Mouse (Mus musculus) myocyte (in vitro differentiated cells): Measurements from ENCODE around the gene Adap1. TPM values are rescaled to one million over a fixed set of nuclear protein-coding genes. Genes with fewer than 3 reads are reported as not detected.

Source experiments
- H3K27me3 ChIP-seq: one replicate; pipeline ENCODE4 v1.6.1; 2011; ENCODE audit not compliant: control insufficient read depth, insufficient read depth, insufficient read length
- H3K36me3 ChIP-seq: one replicate; pipeline ENCODE4 v1.6.1; 2011; ENCODE audit not compliant: control insufficient read depth, insufficient read depth
- H3K4me2 ChIP-seq: one replicate; pipeline ENCODE4 v1.6.1; 2011; ENCODE audit warnings: low read depth, control low read depth
- H3K4me3 ChIP-seq: one replicate; pipeline ENCODE4 v1.5.1; 2011; ENCODE audit warnings: mild to moderate bottlenecking, control low read depth, moderate library complexity
- H3K79me2 ChIP-seq: one replicate; pipeline ENCODE4 v1.6.1; 2011; ENCODE audit not compliant: control insufficient read depth, insufficient read depth
- H3ac ChIP-seq: one replicate; pipeline ENCODE4 v1.6.1; 2011; ENCODE audit not compliant: control insufficient read depth, insufficient read length
- CEBPB ChIP-seq: IDR thresholded peaks from 2 replicates; pipeline ENCODE4 v1.6.1; 2011; ENCODE audit warnings: mild to moderate bottlenecking, moderate library complexity; ENCODE audit not compliant: poor library complexity, insufficient read depth, severe bottlenecking
- E2F4 ChIP-seq: IDR thresholded peaks from one replicate; pipeline ENCODE4 v1.6.1; 2011; ENCODE audit warnings: mild to moderate bottlenecking, control low read depth, moderate library complexity; ENCODE audit not compliant: insufficient read depth
- MAX ChIP-seq: IDR thresholded peaks from one replicate; pipeline ENCODE4 v1.6.1; 2011; ENCODE audit warnings: low read depth, mild to moderate bottlenecking, control low read depth
- MYOD1 ChIP-seq, 3 experiments: IDR thresholded peaks; one replicate each; pipeline ENCODE4 v1.6.1; 2011; ENCODE audit warnings: control low read depth in 2 of 3, low read depth in 2 of 3, mild to moderate bottlenecking in 2 of 3, moderate library complexity in 1 of 3; ENCODE audit not compliant: insufficient read length in 2 of 3, control insufficient read depth in 1 of 3
- MYOG ChIP-seq, 3 experiments: IDR thresholded peaks; one replicate each; pipeline ENCODE4 v1.6.1; 2011; ENCODE audit warnings: control low read depth in 2 of 3, low read depth in 2 of 3, mild to moderate bottlenecking in 2 of 3; ENCODE audit not compliant: insufficient read length in 2 of 3, control insufficient read depth in 1 of 3, insufficient read depth in 1 of 3
- POLR2A ChIP-seq: IDR thresholded peaks from one replicate; pipeline ENCODE4 v1.6.1; 2011; ENCODE audit warnings: low read depth, mild to moderate bottlenecking, control low read depth, moderate library complexity; ENCODE audit not compliant: insufficient read length
- POLR2AphosphoS2 ChIP-seq: IDR thresholded peaks from one replicate; pipeline ENCODE4 v1.6.1; 2011; ENCODE audit warnings: low read depth, control low read depth; ENCODE audit not compliant: insufficient read length
- REST ChIP-seq: IDR thresholded peaks from one replicate; pipeline ENCODE4 v1.6.1; 2011; ENCODE audit warnings: mild to moderate bottlenecking, control low read depth, moderate library complexity; ENCODE audit not compliant: insufficient read depth, insufficient read length
- SRF ChIP-seq: IDR thresholded peaks from one replicate; pipeline ENCODE4 v1.6.1; 2011; ENCODE audit warnings: low read depth; ENCODE audit not compliant: control insufficient read depth, insufficient read length
- TCF12 ChIP-seq: IDR thresholded peaks from one replicate; pipeline ENCODE4 v1.6.1; 2011; ENCODE audit warnings: mild to moderate bottlenecking, control low read depth; ENCODE audit not compliant: poor library complexity, insufficient read depth, severe bottlenecking
- TCF3 ChIP-seq: IDR thresholded peaks from one replicate; pipeline ENCODE4 v1.6.1; 2011; ENCODE audit warnings: low read depth, control low read depth; ENCODE audit not compliant: insufficient read length
- USF1 ChIP-seq: IDR thresholded peaks from one replicate; pipeline ENCODE4 v1.6.1; 2011; ENCODE audit warnings: low read depth, mild to moderate bottlenecking, control low read depth, moderate library complexity
- polyA plus RNA-seq: library from polyadenylated mRNA; unstranded; fragments of >200 nt; fragmentation: generic; extraction: Trizol; gene quantifications from one replicate; pipeline ENCODE4 v1.2.1, GENCODE M21; 2012; ENCODE audit warnings: missing spikeins

Adap1 gene
- polyA plus RNA-seq: 0.04 TPM

DNA sequence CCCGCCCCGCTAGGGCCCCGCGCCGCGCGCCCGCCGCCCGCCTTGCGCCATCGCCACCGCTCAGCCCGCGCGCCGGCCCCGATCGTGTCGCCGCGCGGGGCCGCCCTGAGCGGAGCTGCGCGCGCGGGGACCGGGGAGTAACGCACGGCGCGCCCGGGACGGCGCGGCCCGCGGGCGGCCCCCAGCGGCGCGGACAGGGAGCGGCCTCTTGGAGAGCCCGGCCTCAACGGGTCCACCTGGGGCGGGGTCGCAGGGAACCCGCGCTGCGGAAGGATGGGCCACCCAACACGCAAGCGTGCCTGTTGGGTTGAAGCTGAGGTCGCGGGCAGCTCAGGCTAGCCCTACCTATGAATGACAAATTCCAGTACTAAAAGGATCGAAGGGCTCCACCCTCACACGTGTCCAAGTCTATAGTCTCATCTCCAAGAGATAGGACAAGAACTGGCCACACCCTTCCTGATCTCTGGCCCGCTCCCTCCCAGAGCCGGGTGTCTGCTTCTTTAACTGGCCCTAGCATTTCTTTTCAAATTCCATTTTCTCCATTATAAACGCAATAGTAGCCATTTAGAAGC, at the start of gene Adap1:
Gene Adap1 (minus strand): TSS at position 228 of the 572 bp plus-strand sequence.
- H3K79me2 ChIP-seq: no peaks in the 10 kb centered on the region
- H3K36me3 ChIP-seq: no peaks in the 10 kb centered on the region
- peaks cover 49% of the 10 kb centered on the region for H3K27me3 ChIP-seq
- H3ac ChIP-seq: no peak within 1 kb of the TSS
- H3K4me3 ChIP-seq: no peak within 1 kb of the TSS
- TF ChIP-seq TCF12 (no peak), MAX (no peak)
- no peak within 1 kb of the TSS for H3K4me2 ChIP-seq

DNA sequence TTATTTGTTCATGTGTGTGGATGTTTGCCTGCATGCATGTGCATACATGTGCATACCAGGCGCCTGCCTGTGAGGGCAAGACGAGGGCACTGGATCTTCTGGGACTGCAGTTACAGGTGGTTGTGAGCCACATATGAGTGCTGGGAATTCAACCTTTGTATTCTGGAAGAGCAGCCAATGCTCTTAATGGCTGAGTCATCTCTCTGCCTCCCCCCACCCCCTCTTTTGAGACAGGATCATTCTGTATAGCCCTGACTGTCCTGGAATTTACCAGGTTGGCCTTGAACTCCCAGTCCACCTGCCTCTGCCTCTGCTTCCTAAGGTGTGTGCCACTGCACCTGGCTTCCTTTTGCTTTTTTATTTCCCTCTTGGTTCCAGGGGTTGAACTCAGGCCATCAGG, 49.4 kb upstream of the Adap1 start:
- no peak overlapping the region for H3K4me3 ChIP-seq
- no peaks in the 10 kb centered on the region for H3K79me2 ChIP-seq
- H3ac ChIP-seq: no peak overlapping the region
- H3K4me2 ChIP-seq: no peak overlapping the region
- TF ChIP-seq TCF12: no peak
- TF ChIP-seq E2F4: no peak
- no peak for TF ChIP-seq CEBPB
- no peak for TF ChIP-seq MYOG (IDR thresholded peaks at IDR 0.05; ENCODE audit: control insufficient read depth in 1 of 3, insufficient read depth in 1 of 3, insufficient read length in 2 of 3, low read depth in 2 of 3)
- TF ChIP-seq POLR2AphosphoS2: no peak
- no peak for TF ChIP-seq MYOD1 (IDR thresholded peaks at IDR 0.05; ENCODE audit: control insufficient read depth in 1 of 3, insufficient read length in 2 of 3, low read depth in 2 of 3)
- TF ChIP-seq SRF: no peak
- TF ChIP-seq TCF3: no peak
- no peak for TF ChIP-seq REST
- TF ChIP-seq POLR2A: no peak
- TF ChIP-seq USF1: no peak
- TF ChIP-seq MAX: no peak
- H3K36me3 ChIP-seq: no peaks in the 10 kb centered on the region
- H3K27me3 ChIP-seq: no peaks in the 10 kb centered on the region

DNA sequence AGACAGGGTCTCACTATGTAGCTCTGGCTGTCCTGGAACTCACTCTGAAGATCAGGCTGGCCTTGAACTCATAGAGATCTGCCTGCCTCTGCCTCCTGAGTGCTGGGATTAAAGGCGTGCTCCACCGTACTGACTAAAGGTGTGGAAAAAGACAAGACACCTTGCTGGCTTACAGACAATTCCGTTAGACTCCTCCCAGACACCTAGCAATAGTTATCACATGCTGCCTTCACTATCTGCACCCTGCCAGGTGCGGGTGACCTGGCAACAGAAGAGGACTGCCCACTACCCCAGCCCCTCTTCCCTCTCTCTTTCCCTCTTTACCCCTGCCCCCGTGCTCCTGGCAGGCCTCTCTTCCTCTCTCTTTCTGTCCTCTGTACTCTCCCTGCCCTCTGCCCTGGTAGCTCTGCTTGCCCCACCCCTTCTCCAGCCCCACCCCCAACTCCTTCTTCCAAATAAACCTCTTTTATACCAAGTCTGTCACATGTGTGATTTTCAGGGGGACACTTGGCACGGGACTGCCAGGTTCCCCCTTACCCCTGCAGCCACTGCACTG, 48.5 kb upstream of the Adap1 start:
- Histone ChIP-seq H3K27me3 (no peaks in the 10 kb centered on the region), H3K36me3 (no peaks in the 10 kb centered on the region), H3ac (no peak overlapping the region), H3K4me3 (no peak overlapping the region), H3K79me2 (no peaks in the 10 kb centered on the region), H3K4me2 (no peak overlapping the region)
- no peak for TF ChIP-seq TCF12
- no peak for TF ChIP-seq MYOG (IDR thresholded peaks at IDR 0.05; ENCODE audit: control insufficient read depth in 1 of 3, insufficient read depth in 1 of 3, insufficient read length in 2 of 3, low read depth in 2 of 3)
- TF ChIP-seq MAX: no peak
- no peak for TF ChIP-seq USF1
- no peak for TF ChIP-seq SRF
- no peak for TF ChIP-seq REST

DNA sequence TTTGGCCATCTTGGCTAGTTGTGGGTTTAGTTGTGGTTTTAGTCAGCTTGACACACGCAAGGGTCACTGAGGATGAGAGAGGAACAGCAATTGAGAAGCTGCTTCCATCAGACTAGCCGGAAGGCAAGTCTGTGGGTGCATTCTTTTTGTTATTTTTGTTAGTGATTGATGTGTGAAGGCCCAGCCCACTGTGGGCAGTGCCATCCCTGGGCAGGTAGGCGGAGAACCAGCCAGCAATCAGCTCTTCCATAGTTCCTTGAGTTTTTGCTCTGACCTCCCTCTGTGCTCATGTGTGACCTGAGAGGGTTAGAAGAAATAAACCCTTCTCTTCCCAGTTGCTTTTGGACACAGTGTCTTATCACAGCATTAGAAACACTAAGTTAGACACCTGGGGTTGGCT, 47.7 kb upstream of the Adap1 start:
- Histone ChIP-seq H3K79me2 (no peaks in the 10 kb centered on the region), H3K27me3 (no peaks in the 10 kb centered on the region), H3ac (no peak overlapping the region), H3K4me3 (no peak overlapping the region), H3K4me2 (no peak overlapping the region), H3K36me3 (no peaks in the 10 kb centered on the region)
- TF ChIP-seq MYOD1 (IDR thresholded peaks at IDR 0.05; ENCODE audit: control insufficient read depth in 1 of 3, insufficient read length in 2 of 3, low read depth in 2 of 3) (no peak), POLR2AphosphoS2 (no peak)

DNA sequence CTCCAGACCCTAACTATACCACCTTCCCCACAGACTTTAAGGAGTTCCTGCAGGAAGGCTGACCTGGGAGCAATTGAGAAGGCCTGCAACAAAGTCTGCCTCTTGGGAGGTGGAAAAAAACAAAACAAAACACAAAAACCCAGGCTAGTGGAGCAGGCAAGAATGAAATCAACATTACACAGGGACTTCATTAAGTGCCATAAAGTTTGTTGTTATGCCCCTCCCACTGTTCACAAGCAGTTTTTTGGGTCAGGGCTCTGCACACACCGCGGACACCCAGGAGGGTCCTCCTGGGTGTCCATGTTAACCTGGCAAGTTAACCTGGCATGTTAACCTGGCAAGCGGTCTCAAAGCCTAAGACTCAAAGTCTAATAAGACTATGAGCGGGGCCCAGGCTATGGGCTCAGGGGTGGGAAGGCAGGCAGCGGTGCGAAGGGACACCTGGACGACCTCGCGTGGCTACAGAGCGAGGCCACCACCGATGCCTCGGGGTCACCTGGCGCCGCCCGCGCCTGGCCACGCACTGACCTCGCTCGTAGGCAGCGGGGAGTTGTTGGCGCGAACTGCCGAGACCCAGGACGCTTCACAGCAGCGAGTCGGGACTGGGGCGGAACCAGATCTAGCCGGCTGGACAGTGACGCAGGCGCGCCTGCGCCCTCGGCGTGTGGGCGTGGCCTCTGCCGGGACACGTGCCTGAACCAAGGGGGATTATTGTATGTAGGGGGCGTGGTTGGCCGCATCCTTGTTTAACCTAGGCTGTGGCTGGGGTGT, 46.4 kb upstream of the Adap1 start:
- TF ChIP-seq TCF12 (no peak), USF1 (peak; percentile 85), POLR2A (peak; percentile 100), E2F4 (peak; percentile 13), TCF3 (no peak), MYOG (IDR thresholded peaks at IDR 0.05; ENCODE audit: control insufficient read depth in 1 of 3, insufficient read depth in 1 of 3, insufficient read length in 2 of 3, low read depth in 2 of 3) (peak in 1 of 3 experiments; percentile 60), CEBPB (no peak), SRF (no peak), MYOD1 (IDR thresholded peaks at IDR 0.05; ENCODE audit: control insufficient read depth in 1 of 3, insufficient read length in 2 of 3, low read depth in 2 of 3) (peak in 1 of 3 experiments; percentile 46), REST (no peak), POLR2AphosphoS2 (peak; percentile 100), MAX (no peak)
- peak overlapping the region; percentile 83 for H3ac ChIP-seq
- peak overlapping the region; percentile 87 for H3K4me2 ChIP-seq
- no peaks in the 10 kb centered on the region for H3K36me3 ChIP-seq
- no peaks in the 10 kb centered on the region for H3K27me3 ChIP-seq
- H3K4me3 ChIP-seq: peak overlapping the region; percentile 33
- no peaks in the 10 kb centered on the region for H3K79me2 ChIP-seq
